Mouse (Mus musculus) left cerebral cortex, adult 11 months (tissue): ENCODE data around the gene Atp10a.

ENCODE experiments used
- DNase-seq: peaks from one replicate; pipeline ENCODE4 v3.0.0; 2022; ENCODE audit warnings: low spot score

Atp10a gene

DNA sequence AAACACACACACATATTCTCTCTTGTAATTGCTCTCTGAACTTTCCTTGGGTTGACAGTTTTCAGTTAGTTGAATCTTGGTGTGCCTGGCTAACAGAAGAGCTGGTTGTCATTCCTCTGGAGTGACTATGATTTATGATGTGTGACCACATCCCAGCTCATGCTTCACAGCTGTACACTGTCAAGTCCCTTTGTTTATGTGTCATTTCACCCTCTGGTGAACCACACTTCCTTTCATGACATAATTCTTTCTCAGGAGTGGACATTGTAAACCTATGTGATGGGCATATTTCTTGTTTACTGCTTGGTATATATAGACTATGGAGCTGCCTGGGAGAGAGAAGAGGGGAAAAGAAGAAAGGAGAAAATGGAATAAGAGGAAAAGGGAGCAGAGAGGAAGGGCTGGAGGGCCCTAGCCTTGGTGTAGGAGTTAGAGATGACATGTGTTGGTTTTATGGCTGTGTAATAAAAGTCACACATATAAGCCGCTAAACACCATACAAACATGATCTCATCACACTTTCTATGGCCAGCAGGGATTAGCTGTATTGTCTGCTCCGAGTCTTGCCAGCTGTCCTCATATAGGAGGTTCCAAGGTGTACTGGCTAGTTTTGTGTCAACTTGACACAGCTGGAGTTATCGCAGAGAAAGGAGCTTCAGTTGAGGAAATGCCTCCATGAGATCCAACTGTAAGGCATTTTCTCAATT, 81.0 kb downstream of the Atp10a start:
- DNase-seq: no peak

DNA sequence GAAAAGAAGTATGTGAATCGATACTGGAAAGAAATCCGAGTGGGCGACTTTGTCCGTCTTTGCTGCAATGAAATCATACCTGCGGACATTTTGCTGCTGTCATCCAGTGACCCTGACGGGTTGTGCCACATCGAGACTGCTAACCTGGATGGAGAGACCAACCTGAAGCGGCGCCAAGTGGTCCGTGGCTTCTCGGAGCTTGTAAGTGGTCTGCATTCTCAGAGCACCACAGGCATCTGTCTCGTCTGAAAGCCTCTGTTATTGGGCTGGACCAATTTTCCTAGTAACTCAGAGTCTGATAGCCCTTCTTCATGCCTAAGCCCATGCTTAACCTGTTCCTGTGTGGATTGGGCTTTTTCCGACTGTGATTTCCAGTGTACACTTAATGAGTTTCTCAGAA, 84.2 kb downstream of the Atp10a start:
- DNase-seq: no peak

DNA sequence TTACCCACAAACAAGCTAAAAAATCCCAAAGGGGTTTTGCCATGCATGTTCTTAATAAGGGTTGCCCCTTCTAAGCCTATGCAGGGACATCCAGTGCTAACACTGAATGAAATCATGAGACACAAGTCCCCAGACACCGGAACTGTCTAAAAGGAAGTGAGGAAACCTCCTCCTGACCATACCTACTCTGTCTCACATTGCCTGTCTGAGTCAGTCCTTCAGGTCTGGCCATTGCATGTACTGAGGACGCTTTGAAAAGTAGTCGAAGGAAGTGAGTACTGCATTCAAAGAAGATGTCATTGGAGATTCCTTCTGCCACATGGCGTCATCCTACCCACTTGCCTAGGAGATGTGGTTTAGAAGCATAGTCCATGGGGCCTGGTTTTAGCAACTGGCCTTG, 84.9 kb downstream of the Atp10a start:
- DNase-seq: no peak

DNA sequence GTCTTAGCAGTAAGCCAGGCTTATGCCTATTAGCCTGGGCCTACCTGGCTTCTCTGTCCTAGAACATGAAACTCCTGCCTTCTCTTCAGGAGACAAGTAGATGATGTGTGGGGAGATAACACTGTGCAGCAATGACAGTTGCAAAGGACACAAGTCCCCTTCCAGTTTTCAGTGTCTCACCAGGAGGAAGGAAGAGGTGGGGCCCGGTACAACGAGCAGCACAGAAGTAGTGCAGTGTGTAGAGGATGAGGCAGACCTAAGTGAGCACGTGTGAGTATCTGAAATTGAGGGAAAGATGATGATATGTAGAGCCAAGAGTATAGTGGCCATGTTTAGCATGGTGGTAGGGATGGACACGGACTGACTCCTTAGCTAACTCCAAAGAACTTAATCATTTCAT, 86.0 kb downstream of the Atp10a start:
- DNase-seq: no peak

DNA sequence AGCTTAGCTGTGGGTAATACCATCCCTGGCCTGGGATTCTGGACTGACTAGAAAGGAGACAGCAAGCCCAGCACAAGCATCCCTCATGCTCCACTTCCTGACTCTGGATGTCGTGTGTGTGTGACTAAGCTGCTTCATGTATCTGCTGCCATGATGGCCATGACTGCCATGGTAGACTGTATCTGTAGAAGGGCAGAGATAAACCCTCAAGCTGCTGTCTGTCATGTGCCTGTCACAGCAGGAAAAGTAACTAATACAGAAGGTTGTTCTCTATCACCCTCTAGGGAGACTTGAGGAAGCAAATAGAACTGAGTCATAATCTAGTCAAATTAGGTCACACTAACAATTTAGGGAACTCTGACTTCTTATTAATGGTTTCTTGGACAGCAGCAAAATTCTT, 86.7 kb downstream of the Atp10a start:
- DNase-seq: no peak

DNA sequence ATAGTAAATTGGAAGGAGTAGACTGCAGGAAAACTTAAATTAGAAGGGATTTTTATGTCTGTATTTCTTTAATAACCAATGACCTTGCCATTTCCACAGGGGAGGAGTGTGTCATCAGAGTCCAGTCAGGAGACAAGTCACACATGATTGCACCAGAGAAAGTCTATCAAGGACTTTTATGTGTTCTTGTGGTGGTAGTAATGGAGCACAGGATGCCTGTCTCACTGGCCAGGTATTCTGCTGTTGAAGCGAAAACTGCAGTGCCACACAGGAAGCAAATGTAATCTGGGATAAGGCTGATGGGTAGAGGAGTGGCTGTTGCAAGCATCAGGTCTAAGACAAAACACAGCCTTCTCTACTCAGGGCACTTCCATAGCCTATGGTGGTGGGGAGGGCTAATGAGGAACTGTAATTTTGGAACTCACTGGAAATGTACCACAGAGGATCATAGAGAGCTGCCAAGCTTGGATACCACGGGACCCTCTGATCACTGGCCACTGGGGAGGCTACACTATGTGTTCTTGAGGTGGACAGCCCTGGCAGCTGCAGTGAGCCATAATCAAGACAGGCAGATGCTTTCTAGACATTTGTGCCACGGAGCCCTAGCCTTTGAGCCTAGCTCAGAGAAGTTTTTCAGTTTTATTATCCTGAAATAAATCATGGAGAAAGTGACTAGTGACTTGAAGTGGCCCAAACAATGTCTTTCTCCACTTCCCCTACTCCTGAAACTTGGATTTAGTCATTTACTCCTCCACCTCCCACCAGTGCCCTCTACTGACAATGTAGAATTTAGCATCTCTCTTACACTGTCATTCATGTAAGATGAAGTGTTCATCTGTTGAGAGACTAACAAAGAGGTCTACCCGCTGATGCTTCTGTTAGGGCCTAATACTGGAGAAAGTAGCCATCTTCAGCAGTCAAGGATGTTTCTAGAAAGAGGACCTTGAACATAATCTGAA, 87.7 kb downstream of the Atp10a start:
- no peak for DNase-seq

DNA sequence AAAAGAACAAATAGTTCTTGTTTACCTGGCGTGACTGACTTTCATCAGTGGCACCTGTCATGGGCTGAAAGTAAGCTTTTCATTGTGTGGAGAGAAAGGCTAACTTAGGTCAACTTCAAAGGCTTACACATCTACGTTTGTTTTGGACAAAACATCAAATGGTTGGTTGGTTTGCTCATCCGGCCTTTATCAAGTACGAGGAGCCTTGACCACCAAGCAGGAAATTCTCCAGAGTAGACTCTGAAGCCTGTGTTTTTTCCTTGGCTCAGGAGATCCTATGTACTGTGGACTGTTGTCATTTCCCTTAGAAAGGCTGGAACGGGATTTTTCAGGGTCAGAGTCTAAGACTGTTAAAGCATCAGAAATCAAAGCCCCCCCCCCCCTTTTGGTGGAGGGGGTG, 90.9 kb downstream of the Atp10a start:
- no peak for DNase-seq

DNA sequence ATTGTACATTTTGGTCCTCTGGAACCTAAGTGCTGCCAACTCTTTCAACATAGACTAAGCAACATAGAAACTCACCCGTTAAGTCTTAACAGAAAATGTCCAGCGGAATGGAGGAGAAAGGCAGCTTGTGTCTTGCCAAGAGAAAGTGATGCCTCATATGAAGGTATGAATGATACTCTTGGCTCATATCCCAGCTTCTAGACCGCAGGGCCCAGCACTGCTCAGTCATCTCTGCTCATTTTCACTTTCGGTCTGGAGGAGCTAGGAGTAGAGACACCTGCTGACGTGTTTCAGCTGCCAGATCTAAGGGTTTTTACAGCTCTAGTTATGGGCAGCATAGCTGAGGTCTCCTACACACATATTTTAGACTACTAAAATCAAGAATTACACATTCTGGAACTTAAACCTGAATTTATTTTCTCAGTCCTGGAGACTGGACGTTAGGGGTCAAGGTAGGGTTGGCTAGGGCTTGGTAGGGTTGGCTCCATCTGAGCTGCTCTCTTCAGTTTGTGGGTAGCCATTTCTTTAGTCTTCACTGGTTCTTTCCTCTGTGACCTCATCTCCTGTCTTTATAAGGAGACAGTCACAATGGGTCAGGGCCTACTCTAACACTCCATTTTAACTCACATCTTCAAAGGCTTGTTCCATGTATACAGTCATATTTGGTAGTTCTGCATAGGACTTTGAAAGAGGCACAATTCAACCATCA, 94.1 kb downstream of the Atp10a start:
- no peak for DNase-seq

DNA sequence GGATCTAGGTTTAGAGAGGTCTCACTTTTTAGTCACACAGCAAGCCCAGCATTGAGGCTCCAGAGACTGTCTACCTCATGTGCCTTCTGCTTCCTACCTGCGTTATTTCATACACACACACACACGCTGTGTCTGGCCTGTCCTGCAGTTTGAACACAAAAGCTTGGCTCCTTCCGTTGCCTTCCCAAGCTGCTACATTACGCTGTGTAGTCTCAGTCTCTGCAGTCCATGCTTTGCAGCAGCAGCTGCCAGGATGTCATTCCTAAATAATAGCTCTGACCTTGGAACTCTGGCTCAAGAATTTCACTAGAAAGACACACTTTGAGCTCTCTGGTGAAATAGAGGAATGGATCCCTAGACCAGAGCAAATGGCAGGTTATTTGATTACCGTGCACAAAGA, 96.1 kb downstream of the Atp10a start:
- DNase-seq: no peak

DNA sequence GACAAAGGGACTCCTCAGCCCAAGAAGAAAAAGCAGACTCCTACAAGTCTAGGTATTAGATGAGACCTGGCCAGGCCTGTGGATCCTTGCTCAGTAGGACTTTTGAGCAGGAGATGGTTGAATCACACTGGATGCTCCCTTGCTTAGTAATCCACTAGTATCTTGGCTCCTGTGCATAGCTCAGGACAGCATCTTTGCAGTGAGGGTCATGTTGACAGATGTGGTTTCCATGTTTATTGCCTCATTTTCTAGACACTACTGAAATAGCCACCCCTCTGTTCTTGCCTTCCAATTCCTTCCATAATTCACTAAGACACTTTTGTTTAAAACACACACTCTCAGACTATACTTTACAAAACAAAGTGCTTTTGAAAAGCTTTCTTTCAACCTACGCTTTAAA, 98.1 kb downstream of the Atp10a start:
- no peak for DNase-seq

DNA sequence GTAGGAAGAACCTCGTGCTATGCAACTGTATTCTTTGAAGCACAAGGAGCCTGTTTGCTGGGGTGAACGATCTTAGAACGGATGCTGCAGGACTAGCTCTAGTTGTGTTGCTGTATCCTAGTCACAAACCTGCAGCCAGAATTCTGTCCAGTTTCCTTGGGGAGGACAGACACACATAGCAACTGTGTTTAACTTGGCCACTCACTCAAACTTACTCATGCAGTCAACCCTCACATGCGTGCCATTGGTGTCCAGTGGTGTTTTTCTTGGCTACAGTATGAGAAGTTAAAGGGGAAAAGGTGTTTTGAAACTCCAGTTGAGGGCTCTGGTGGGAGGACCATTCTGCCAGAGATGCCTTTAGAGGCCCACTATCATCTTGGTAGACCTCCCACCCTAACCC, 98.6 kb downstream of the Atp10a start:
- DNase-seq: no peak

DNA sequence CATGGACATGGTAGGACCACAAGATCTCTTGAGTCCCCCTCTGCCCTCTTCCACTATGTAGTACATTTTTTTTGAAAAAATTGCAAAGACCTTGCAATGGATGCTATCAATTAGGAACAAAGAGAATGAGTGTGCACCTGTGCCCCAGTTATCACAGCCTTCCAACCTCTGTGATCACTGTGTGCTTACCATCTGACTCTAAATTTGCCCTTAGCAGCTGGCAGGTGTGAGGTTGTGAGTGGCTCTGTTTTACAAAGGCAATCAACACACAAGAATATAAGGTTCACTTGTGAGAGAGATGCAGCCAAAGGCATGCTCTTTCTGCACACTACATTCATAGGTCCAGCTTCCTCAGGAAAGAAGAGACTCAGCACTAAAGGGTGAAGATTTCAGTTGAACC, 99.1 kb downstream of the Atp10a start:
- DNase-seq: no peak

DNA sequence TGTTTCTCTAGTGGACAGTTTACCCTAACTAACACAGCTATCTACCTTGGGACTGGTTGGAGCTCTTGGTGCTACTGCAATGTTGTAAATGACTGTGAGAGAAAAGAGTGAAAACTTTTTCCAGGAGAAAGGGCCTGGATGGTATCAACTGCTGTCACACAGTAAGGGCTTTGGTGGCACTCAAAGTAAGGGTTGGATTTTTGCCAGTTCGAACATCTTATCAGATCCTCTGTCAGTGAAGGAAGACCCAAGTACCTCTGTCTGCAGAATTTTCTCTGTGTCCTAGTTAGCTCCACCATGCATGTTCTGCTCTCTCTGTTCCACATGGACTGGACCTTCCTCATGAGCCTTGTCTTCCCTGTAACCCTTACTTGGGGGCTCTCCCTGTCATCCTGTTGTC, 99.9 kb downstream of the Atp10a start:
- no peak for DNase-seq

DNA sequence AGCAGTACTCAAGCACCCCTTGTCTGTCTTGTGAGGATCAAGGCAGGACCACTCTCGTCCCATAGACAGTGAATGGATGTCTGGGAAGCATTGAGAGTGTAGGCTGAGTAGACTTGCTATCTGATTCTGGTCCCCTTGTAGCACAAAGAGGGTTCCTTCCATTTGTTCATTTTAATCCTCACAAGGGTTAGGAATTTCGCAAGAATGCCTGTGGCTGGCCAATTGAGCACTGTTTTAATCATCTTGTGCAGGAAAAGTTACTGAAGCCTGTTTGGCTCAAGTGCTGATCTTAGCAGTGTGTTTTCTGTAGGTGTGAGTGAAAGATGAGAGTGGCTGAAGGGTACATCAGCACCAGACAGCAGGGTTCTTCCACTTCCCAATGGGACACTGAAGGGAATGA, 101.4 kb downstream of the Atp10a start:
- no peak for DNase-seq

DNA sequence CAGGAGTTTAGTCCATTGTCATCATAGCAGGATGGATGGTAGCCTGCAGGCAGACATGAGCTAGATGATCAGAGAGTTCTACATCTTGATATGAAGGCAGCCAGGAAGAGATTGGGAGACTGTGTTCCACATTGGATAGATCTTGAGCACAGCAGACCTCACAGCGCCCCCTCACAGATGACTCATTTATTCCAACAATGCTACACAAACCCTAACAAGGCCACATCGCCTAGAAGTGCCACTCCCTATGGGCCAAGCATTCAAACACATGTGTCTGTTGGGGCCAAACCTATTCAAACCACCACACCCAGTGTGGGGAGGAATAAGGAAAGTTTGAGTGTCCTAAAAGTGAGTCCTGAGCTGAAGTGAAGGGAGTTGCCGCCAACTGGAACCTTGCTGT, 102.4 kb downstream of the Atp10a start:
- DNase-seq: no peak

DNA sequence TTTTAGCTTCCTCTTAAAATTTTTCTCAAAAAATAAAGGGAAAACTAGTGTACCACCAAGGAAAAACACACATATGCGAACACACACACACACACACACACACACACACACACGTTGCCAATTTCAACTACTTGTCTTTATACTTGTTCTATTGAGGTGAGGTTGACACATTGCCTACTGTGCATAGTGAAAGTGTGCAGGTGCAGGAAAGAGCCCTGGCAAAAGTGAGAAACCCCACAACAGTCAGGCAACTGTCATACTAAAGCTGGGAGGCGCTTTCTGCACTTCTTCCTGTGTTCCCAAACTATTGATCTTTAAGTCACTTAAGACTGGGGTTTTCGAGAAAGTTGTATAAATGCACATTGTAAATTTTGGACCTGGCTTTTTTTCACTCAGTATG, 103.3 kb downstream of the Atp10a start:
- DNase-seq: no peak

DNA sequence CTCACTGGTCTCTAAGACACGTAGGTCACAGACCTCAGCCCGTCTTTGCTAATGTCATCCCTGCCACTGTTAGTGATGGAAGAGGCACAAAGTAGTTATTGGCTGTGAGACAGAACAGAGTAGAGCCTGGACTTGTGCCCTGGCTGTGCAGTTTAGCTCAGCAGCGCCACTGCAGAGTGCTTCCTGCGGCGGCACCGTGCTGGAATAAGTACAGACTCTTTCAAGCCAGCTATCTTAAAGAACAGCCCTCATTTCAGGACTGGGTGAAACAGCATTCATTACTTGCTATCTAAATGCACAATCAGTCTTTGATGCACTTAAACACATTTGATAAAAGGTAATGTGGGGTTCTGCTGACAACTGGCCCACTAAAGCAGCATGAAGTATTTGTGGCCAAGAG, 111.3 kb downstream of the Atp10a start:
- no peak for DNase-seq

DNA sequence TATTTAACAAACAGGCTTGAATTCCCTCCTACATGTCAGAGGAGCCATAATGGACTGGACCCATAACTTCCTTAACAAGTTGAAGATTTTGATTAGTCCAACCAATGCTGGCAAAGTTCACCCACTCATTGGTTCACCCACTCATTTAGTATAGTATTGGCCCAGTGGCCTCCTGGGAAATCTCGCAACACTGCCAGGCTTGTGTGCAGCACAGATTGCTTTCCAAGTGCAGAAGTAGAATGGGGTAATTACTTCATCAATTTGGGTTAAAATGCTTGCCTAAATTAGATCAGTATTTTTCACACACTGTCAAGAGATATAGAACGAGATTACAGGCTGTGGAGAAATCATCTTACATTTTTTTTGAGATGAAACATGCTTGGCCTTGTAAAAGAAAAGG, 112.3 kb downstream of the Atp10a start:
- no peak for DNase-seq

DNA sequence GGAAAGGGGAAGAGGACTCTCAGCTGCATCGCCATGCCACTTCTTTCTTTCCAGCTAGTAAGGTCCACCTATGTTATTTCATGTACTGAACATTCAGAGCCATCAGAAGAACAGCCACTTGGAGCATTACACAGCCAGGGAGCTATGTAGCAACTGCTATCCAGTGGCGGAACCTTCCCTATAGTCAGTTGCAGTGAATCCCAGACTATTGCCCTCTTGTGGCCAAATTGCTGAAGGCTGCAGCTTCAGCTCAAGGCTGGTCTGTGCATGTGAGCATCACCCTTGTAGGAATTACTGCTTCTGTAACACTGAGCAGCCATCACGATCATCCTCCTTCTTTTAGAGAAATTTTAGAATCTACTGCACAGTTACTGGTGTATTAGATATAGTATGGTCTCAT, 114.3 kb downstream of the Atp10a start:
- DNase-seq: no peak

DNA sequence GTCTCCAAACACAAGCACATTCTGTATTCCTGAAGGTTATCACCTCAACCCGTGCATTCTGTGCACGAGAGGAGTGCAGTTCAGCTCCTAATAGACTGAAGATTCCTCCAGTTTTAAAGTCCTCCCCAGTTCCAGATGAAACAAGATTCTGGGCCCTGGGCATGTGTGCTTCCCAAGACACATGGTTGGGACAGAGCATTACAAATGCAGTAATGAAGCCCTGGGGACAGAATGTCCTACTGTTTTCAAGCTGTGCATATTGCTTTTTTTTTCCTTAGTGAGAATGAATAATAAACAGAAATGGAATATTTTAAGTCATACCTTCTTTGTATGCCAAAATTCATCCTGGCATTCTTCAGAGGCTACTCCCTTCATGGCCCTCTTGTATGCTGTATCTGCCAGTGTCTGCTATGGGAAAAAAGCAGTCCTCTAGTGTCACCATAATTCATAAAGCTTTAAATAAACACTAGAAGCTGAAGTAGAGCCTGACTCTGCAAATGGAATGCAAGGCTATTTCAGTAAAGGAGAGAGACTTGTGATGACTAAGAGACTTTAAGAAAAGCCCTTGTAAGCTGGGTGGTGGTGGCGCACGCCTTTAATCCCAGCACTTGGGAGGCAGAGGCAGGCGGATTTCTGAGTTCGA, 116.2 kb downstream of the Atp10a start:
- no peak for DNase-seq

DNA sequence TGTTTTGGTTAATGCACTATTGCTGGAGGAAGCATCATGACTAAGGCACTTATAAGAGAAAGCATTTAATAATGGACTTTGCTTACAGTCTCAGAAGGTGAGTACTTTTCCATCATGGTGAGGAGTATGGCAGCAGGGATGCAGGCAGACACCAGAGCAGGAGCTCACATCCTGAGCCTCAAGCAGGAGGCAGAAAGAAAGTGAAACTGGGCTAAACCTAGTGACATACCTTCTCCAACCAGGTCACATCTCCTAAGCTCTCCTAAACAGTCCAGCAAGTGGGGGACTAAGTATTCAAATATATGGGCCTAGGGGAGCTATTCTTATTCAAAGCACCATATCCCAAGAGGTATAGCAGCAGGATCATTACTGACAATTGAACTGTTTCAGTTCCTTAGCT, 123.2 kb downstream of the Atp10a start:
- DNase-seq: no peak

DNA sequence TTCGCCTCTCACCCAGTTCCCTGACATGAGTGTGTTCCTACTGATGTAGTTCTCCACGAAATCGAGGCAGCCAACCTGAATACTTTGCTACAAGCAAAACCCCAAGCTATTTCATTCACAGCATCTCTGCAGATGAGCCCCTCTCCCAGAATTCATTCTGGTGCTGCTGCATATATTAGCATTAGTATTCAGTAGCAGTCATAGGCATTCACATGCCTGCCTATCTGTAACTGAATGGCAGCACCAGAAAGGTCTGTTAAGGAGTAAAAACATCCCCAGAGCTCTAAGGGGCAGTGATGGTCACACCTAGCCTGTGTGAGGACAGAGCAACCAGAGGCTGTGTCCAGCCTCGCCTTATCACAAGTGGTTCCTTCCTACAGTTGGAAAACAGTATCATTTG, 131.0 kb downstream of the Atp10a start:
- DNase-seq: no peak
